Mouse (Mus musculus) monocyte, adult 5-6 weeks (primary cell): Measurements from ENCODE around the gene Ccdc86. TPM values are rescaled to one million over a fixed set of nuclear protein-coding genes. Genes with fewer than 3 reads are reported as not detected.
A peak's percentile ranks its signal among the peaks of the same experiment; 100 is the strongest.

Experiments
- ATAC-seq: fragments of 153-309, 156-312 bp; replicated peaks from 2 replicates; pipeline ENCODE4 v1.8.0; 2017; ENCODE audit warnings: mild to moderate bottlenecking; ENCODE audit not compliant: low TSS enrichment, insufficient number of reproducible peaks, severe bottlenecking, poor library complexity, low FRiP score
- total RNA-seq: library from RNA; stranded (forward); fragments of 200-1000, 200-491, 200-594 nt; gene quantifications from 3 replicates; pipeline ENCODE4 v1.2.3, GENCODE M21; 2017

Ccdc86 gene
- total RNA-seq, 1 experiment from 2014 or later = 16.1 TPM

GRCm38 (mm10) chr19:10959085-10959977 is 10.3 kb upstream of the Ccdc86 start:
- ATAC-seq = peak; percentile 80

- no peak for ATAC-seq
Measured at GRCm38 (mm10) chr19:10952021-10952939, 3.2 kb upstream of the Ccdc86 start.

- ATAC-seq = no peak
Measured at GRCm38 (mm10) chr19:10949558-10949957, 492 bp upstream of the Ccdc86 start.

- no peak for ATAC-seq
Measured at GRCm38 (mm10) chr19:10948416-10948815, 650 bp downstream of the Ccdc86 start.

- ATAC-seq = peak; percentile 52
Measured at GRCm38 (mm10) chr19:10947219-10947618, 1.8 kb downstream of the Ccdc86 start.

- no peak for ATAC-seq
Measured at GRCm38 (mm10) chr19:10946506-10946905, 2.6 kb downstream of the Ccdc86 start.

- ATAC-seq = 0 out of 2 replicates have a peak, but pooled peaks have one; percentile 13
Measured at GRCm38 (mm10) chr19:10943955-10944354, 5.1 kb downstream of the Ccdc86 start.

GRCm38 (mm10) chr19:10940801-10941457 is 8.1 kb downstream of the Ccdc86 start:
- no peak for ATAC-seq

GRCm38 (mm10) chr19:10940097-10940800 is 8.8 kb downstream of the Ccdc86 start:
- peak; percentile 55; the same call in 1 of the 2 replicates for ATAC-seq

GRCm38 (mm10) chr19:10938771-10939170 is 10.3 kb downstream of the Ccdc86 start:
- ATAC-seq = no peak

- ATAC-seq = no peak
Measured at GRCm38 (mm10) chr19:10937110-10937563, 11.9 kb downstream of the Ccdc86 start, which contains the start of gene Ptgdr2. Ptgdr2 (plus strand) TSS chr19:10937160.

GRCm38 (mm10) chr19:10936077-10936476 is 13.0 kb downstream of the Ccdc86 start:
- ATAC-seq = no peak

- no peak for ATAC-seq
Measured at GRCm38 (mm10) chr19:10935029-10935428, 14.0 kb downstream of the Ccdc86 start.

GRCm38 (mm10) chr19:10930641-10931040 is 18.4 kb downstream of the Ccdc86 start:
- 0 out of 2 replicates have a peak, but pooled peaks have one; percentile 43 for ATAC-seq

GRCm38 (mm10) chr19:10926666-10927065 is 22.4 kb downstream of the Ccdc86 start:
- ATAC-seq = no peak

GRCm38 (mm10) chr19:10926123-10926621 is 22.9 kb downstream of the Ccdc86 start:
- ATAC-seq = no peak

- no peak for ATAC-seq
Measured at GRCm38 (mm10) chr19:10924220-10924619, 24.8 kb downstream of the Ccdc86 start.

- no peak for ATAC-seq
Measured at GRCm38 (mm10) chr19:10921058-10921457, 28.0 kb downstream of the Ccdc86 start.
